Mouse (Mus musculus) midbrain, embryonic 16.5 days (tissue): ENCODE measurements at regions not wholly inside any gene's neighbourhood (a gene's known extent, or its start where the extent isn't known, plus 50 kb on each side); places are given as distances from the start of the nearest gene placed in this dataset.

Experiments used
- ATAC-seq: fragments of 200-750 bp; cut with Nextera tagmentation; 2 replicates; pipeline ENCODE4 v1.8.0; 2017; ENCODE audit warnings: moderate TSS enrichment
- H3K27ac ChIP-seq: fragments of 300-500 bp; sonication (generic); 2 replicates; pipeline ENCODE4 v1.5.1; 2014; ENCODE audit warnings: mild to moderate bottlenecking, low read length, mixed read lengths
- H3K27me3 ChIP-seq: fragments of 300-500 bp; sonication (generic); 2 replicates; pipeline ENCODE4 v1.6.1; 2014; ENCODE audit warnings: low read depth, low read length, mixed read lengths; ENCODE audit not compliant: control insufficient read depth, insufficient read depth
- H3K36me3 ChIP-seq: fragments of 300-500 bp; sonication (generic); 2 replicates; pipeline ENCODE4 v1.6.1; 2014; ENCODE audit warnings: mild to moderate bottlenecking, low read length, moderate library complexity, mixed read lengths; ENCODE audit not compliant: control insufficient read depth, insufficient read depth
- H3K4me1 ChIP-seq: fragments of 300-500 bp; sonication (generic); 2 replicates; pipeline ENCODE4 v1.6.1; 2014; ENCODE audit warnings: mild to moderate bottlenecking, low read length, mixed read lengths; ENCODE audit not compliant: control insufficient read depth, insufficient read depth
- H3K4me2 ChIP-seq: fragments of 300-500 bp; sonication (generic); 2 replicates; pipeline ENCODE4 v1.6.1; 2014; ENCODE audit warnings: mild to moderate bottlenecking, low read length, mixed read lengths
- H3K4me3 ChIP-seq: fragments of 300-500 bp; sonication (generic); 2 replicates; pipeline ENCODE4 v1.5.1; 2014; ENCODE audit warnings: low read depth, mild to moderate bottlenecking, low read length, moderate library complexity, mixed read lengths
- H3K9ac ChIP-seq: fragments of 300-500 bp; sonication (generic); 2 replicates; pipeline ENCODE4 v1.6.1; 2014; ENCODE audit warnings: low read depth, low read length, mixed read lengths
- H3K9me3 ChIP-seq: fragments of 300-500 bp; sonication (generic); replicated peaks from 2 replicates; pipeline ENCODE4 v1.6.1; 2014; ENCODE audit warnings: mild to moderate bottlenecking, low read length, mixed read lengths; ENCODE audit not compliant: control insufficient read depth, poor library complexity, severe bottlenecking
- WGBS: fragments of 180-500 bp; shearing (Covaris S2); extraction: QIAGEN DNeasy Blood & Tissue Kit; methylation state at CpG from one replicate; pipeline ENCODE4 v1.1.7; 2014; 5-methylcytosine and 5-hydroxymethylcytosine counted together

DNA sequence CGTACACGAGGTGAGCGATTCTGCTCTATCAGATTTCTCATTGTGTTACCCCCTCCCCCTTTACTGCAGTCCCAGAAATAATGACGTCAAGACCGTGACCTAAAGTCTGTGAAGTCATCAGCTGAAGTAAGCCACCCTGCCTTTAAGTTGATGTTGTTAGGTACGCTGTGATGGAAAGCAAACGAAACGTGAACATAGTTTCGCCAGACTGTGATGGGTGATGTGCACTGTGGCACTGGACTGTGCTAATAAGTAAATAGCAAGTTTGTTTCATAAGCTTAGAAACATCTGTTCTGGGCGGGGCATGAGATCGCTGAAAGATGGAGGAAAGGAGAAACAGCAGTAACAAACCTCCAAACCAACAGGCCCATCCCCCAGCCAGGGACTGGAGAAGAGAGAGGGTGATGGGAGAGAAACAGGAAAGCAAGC, 64.0 kb upstream of the Rap1b start:
- Histone ChIP-seq H3K9ac (no peak overlapping the region), H3K27ac (no peak overlapping the region), H3K4me2 (no peak overlapping the region), H3K4me1 (no peaks in the 10 kb centered on the region), H3K27me3 (no peaks in the 10 kb centered on the region), H3K4me3 (no peak overlapping the region), H3K9me3 (no peaks in the 10 kb centered on the region), H3K36me3 (no peaks in the 10 kb centered on the region)
- no peak for ATAC-seq
- WGBS = 71% methylated on average over 11 of the region's 11 CpGs

DNA sequence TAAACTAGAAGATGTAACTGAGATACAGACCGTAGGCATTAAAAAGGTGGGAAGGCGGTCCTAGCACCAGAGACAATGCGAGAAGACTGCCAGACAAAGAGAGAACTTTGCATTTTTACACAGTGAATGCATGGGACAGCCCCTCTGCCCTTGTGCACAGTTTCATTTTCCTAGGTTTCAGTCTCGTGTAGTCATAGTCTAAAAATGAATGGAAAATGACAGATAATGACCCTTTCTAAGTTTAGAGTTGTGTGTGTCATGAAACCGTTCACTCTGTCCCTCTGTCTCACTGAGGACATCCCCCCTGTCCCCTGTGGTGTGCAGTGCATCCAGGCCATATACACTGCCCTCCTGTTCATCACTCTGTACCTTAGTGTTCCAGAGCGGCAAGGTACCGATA, 64.6 kb upstream of the Rap1b start:
- H3K9ac ChIP-seq = no peak overlapping the region
- no peak overlapping the region for H3K4me2 ChIP-seq
- no peaks in the 10 kb centered on the region for H3K27me3 ChIP-seq
- no peak overlapping the region for H3K27ac ChIP-seq
- H3K36me3 ChIP-seq = no peaks in the 10 kb centered on the region
- ATAC-seq = no peak
- H3K4me1 ChIP-seq = no peaks in the 10 kb centered on the region
- H3K9me3 ChIP-seq = no peaks in the 10 kb centered on the region
- WGBS = 86% methylated on average over 7 of the region's 7 CpGs
- H3K4me3 ChIP-seq = no peak overlapping the region

- H3K4me2 ChIP-seq = no peak overlapping the region
- no peaks in the 10 kb centered on the region for H3K4me1 ChIP-seq
- no peak overlapping the region for H3K27ac ChIP-seq
- no peak for ATAC-seq
- H3K27me3 ChIP-seq = no peaks in the 10 kb centered on the region
- no peak overlapping the region for H3K4me3 ChIP-seq
- no peaks in the 10 kb centered on the region for H3K9me3 ChIP-seq
- no peaks in the 10 kb centered on the region for H3K36me3 ChIP-seq
- 92% methylated on average over 4 of the region's 4 CpGs for WGBS
- H3K9ac ChIP-seq = no peak overlapping the region
Observed at GRCm38 (mm10) chr10:117915011-117915735, 69.3 kb upstream of the Rap1b start.

DNA sequence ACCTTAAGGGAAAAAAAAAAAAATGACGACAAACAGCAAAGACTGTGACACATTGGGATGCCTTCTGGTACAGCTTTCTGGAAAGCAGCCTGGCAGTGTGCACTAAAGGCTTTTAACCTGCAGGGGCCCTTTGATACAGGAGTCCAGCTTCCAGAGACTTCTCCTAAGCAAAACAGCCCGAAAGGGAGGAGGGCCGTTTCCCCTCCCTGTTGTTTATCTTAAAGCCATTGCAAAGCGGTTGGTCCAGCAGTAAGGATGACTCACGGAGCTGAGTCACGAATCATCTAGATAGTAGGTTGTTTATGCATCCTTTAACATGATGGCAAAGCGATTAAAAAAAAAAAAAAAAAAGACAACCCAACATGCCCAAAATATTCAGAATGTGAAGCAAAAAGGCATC, 70.4 kb upstream of the Rap1b start:
- no peak overlapping the region for H3K9ac ChIP-seq
- ATAC-seq = no peak
- H3K4me2 ChIP-seq = no peak overlapping the region
- no peaks in the 10 kb centered on the region for H3K36me3 ChIP-seq
- H3K4me1 ChIP-seq = no peaks in the 10 kb centered on the region
- WGBS = 67% methylated on average over 7 of the region's 7 CpGs
- H3K4me3 ChIP-seq = no peak overlapping the region
- H3K27me3 ChIP-seq = no peaks in the 10 kb centered on the region
- no peaks in the 10 kb centered on the region for H3K9me3 ChIP-seq
- no peak overlapping the region for H3K27ac ChIP-seq

DNA sequence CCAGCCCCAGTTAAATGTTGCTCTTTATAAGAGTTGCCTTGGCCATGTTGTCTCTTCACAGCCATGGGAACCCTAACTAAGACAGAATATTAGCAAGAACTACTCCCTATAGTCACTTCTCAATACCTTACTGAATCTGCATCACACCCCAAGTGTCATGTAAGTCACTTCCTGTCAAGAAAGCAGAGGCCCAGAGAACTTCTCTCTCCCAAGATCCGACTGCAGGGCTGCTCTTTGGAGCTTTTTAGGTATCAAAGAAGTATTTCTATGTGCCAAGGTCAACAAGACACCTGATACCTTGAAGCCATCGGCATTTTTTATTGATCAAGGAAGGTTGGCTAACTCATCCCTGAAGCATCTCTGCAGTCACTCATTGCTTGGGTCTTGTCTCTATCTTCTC, 72.0 kb upstream of the Rap1b start:
- Histone ChIP-seq H3K9ac (no peak overlapping the region), H3K27me3 (no peaks in the 10 kb centered on the region), H3K36me3 (no peaks in the 10 kb centered on the region), H3K4me1 (no peaks in the 10 kb centered on the region), H3K4me3 (no peak overlapping the region), H3K27ac (no peak overlapping the region), H3K9me3 (no peaks in the 10 kb centered on the region), H3K4me2 (no peak overlapping the region)
- 80% methylated on average over 2 of the region's 2 CpGs for WGBS
- no peak for ATAC-seq

DNA sequence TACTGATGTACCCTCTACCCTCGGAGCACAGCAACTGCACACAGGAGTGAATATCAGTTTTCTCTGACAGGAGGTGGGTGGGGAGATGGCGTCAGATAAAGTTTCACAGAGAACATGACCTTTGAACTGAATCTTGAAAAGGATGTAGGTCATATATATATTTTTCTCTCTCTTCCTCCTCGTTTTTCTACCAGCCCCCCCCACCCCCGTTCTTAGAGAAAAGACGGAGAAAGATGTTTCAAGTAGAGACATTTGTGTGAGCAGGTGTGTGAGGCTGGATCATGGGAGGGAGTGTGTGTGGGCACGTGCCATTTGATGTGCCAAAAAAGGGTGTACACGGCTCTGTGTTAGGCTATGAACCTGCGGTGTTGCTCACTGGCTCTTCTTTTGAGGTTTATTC, 72.8 kb upstream of the Rap1b start:
- no peak overlapping the region for H3K4me3 ChIP-seq
- ATAC-seq = no peak
- H3K27me3 ChIP-seq = no peaks in the 10 kb centered on the region
- no peak overlapping the region for H3K27ac ChIP-seq
- H3K9me3 ChIP-seq = no peaks in the 10 kb centered on the region
- no peak overlapping the region for H3K9ac ChIP-seq
- no peak overlapping the region for H3K4me2 ChIP-seq
- no peaks in the 10 kb centered on the region for H3K4me1 ChIP-seq
- H3K36me3 ChIP-seq = no peaks in the 10 kb centered on the region
- 90% methylated on average over 8 of the region's 8 CpGs for WGBS

- H3K27ac ChIP-seq = no peak overlapping the region
- no peak overlapping the region for H3K4me3 ChIP-seq
- H3K27me3 ChIP-seq = no peaks in the 10 kb centered on the region
- no peak for ATAC-seq
- H3K4me1 ChIP-seq = no peaks in the 10 kb centered on the region
- 89% methylated on average over 7 of the region's 7 CpGs for WGBS
- H3K4me2 ChIP-seq = no peak overlapping the region
- no peaks in the 10 kb centered on the region for H3K9me3 ChIP-seq
- no peaks in the 10 kb centered on the region for H3K36me3 ChIP-seq
- H3K9ac ChIP-seq = no peak overlapping the region
Observed at GRCm38 (mm10) chr10:117919186-117919941, 73.5 kb upstream of the Rap1b start.

- H3K4me3 ChIP-seq = no peak overlapping the region
- ATAC-seq = no peak
- 97% methylated on average over 7 of the region's 7 CpGs for WGBS
Observed at GRCm38 (mm10) chr10:117925186-117925585, 79.4 kb upstream of the Rap1b start.

More at GRCm38 (mm10) chr10:117925186-117925585, 79.4 kb upstream of the Rap1b start:
- Histone ChIP-seq H3K36me3 (no peaks in the 10 kb centered on the region), H3K27ac (no peak overlapping the region), H3K9ac (no peak overlapping the region), H3K27me3 (no peaks in the 10 kb centered on the region), H3K4me2 (no peak overlapping the region), H3K9me3 (no peaks in the 10 kb centered on the region), H3K4me1 (no peaks in the 10 kb centered on the region; the same call in 1 of the 2 replicates)
